Mouse (Mus musculus) ES-E14 (cell line): ENCODE data around the gene Pik3r6. TPM values are rescaled to one million over a fixed set of nuclear protein-coding genes. Genes with fewer than 3 reads are reported as not detected.

Source experiments
- DNase-seq: peaks from one replicate; pipeline ENCODE4 v3.0.0-alpha.2; 2013; ENCODE audit warnings: low read depth, low spot score
- H3K27ac ChIP-seq: 2 replicates; pipeline ENCODE4 v1.5.1; 2012; ENCODE audit warnings: low read depth, mild to moderate bottlenecking, low read length, moderate library complexity, mixed read lengths; ENCODE audit not compliant: poor library complexity, insufficient read depth, severe bottlenecking
- H3K36me3 ChIP-seq: 2 replicates; pipeline ENCODE4 v1.6.1; 2012; ENCODE audit warnings: mild to moderate bottlenecking, low read length, moderate library complexity, mixed read lengths; ENCODE audit not compliant: control insufficient read depth, poor library complexity, insufficient read depth, severe bottlenecking
- H3K4me1 ChIP-seq, 2 experiments: fragments of 150-350 bp in 1 of 2; sonication (generic) in 1 of 2; 2 replicates each; pipeline ENCODE4 v1.6.1; 2012; ENCODE audit warnings: low read length in 2 of 2, mild to moderate bottlenecking in 1 of 2, mixed read lengths in 1 of 2; ENCODE audit not compliant: control insufficient read depth in 2 of 2, insufficient read depth in 2 of 2, poor library complexity in 1 of 2
- H3K4me3 ChIP-seq, 2 experiments: fragments of 150-350 bp in 1 of 2; sonication (generic) in 1 of 2; 2 replicates each; pipeline ENCODE4 v1.5.1; 2012; ENCODE audit warnings: low read length in 2 of 2, low read depth in 1 of 2, mild to moderate bottlenecking in 1 of 2, mixed read lengths in 1 of 2; ENCODE audit not compliant: insufficient read depth in 1 of 2, poor library complexity in 1 of 2, severe bottlenecking in 1 of 2
- H3K9ac ChIP-seq: 2 replicates; pipeline ENCODE4 v1.6.1; 2012; ENCODE audit warnings: low read depth, mild to moderate bottlenecking, low read length, mixed read lengths; ENCODE audit not compliant: poor library complexity, insufficient read depth, severe bottlenecking
- H3K9me3 ChIP-seq: fragments of 150-350 bp; sonication (generic); 2 replicates; pipeline ENCODE4 v1.6.1; 2012; ENCODE audit warnings: low read depth, mild to moderate bottlenecking, low read length; ENCODE audit not compliant: control insufficient read depth, insufficient read depth
- CHD2 ChIP-seq: IDR thresholded peaks from 2 replicates; pipeline ENCODE4 v1.6.1; 2014; ENCODE audit warnings: mild to moderate bottlenecking, low read depth, low read length, inconsistent platforms
- HCFC1 ChIP-seq: IDR thresholded peaks from 2 replicates; pipeline ENCODE4 v1.6.1; 2012; ENCODE audit warnings: low read length, inconsistent platforms, borderline replicate concordance; ENCODE audit not compliant: insufficient read depth
- MAFK ChIP-seq: IDR thresholded peaks from 2 replicates; pipeline ENCODE4 v1.6.1; 2014; ENCODE audit warnings: mild to moderate bottlenecking, low read depth, low read length, inconsistent platforms; ENCODE audit not compliant: insufficient read depth
- ZC3H11A ChIP-seq: IDR thresholded peaks from 2 replicates; pipeline ENCODE4 v1.6.1; 2012; ENCODE audit warnings: low read depth, mild to moderate bottlenecking, inconsistent platforms, low read length, borderline replicate concordance
- ZNF384 ChIP-seq: IDR thresholded peaks from 2 replicates; pipeline ENCODE4 v1.6.1; 2012; ENCODE audit warnings: low read depth, low read length, inconsistent platforms
- in situ Hi-C, 2 experiments: fragments of 600-800 bp; cut with MboI; formaldehyde crosslinking; loops; one replicate each; pipeline ENCODE4 v1.15.1; 2025; ENCODE audit warnings: low sequenced_read_pairs in 2 of 2, inconsistent platforms in 1 of 2; ENCODE audit not compliant: unreplicated experiment in 2 of 2
- total RNA-seq: library from RNA; depleted of rRNA; stranded (reverse); fragments of 300-350 nt; gene quantifications from 2 replicates; pipeline ENCODE4 v1.2.3, GENCODE M21; 2012

Pik3r6 gene
- total RNA-seq, 1 experiment: 0.40 TPM

DNA sequence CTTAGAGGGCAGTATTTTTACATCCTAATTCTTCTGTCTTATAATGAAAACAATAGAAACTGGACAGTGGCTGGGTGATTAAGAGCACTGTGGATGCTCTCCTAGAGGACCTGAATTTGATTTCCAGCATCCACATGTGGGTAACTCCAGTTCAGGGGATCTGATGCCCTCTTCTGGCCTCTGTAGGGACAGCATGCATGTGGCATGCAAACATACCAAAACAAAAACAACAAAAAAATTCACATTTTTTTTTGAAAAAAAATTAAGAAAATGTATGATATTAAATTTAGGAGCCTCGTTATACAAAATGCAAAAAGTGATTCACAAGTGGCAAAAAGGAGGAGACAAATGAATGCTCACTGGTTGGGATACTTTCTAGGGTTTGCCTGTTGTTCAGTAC lies 56.7 kb downstream of the Pik3r6 start:
- Histone ChIP-seq H3K9me3 (no peaks in the 10 kb centered on the region), H3K4me3 (no peak overlapping the region), H3K9ac (no peak overlapping the region), H3K36me3 (no peaks in the 10 kb centered on the region), H3K4me1 (peaks cover 0 to 5% of the 10 kb centered on the region in 2 experiments; a peak in 1 of 4 replicates), H3K27ac (no peak overlapping the region)
- DNase-seq: no peak
- in situ Hi-C loops: no loop called here
- no peak for TF ChIP-seq CHD2
- TF ChIP-seq ZNF384: no peak
- no peak for TF ChIP-seq MAFK
- no peak for TF ChIP-seq HCFC1
- TF ChIP-seq ZC3H11A: peak; percentile 28; the same call in 1 of the 2 replicates

- Histone ChIP-seq H3K36me3 (no peaks in the 10 kb centered on the region), H3K27ac (no peak overlapping the region), H3K9me3 (no peaks in the 10 kb centered on the region), H3K9ac (no peak overlapping the region), H3K4me3 (no peak overlapping the region), H3K4me1 (0 out of 4 replicates have a peak, but pooled peaks cover 0 to 1% of the 10 kb centered on the region in 2 experiments)
- TF ChIP-seq MAFK: no peak
- TF ChIP-seq HCFC1: no peak
- TF ChIP-seq ZC3H11A: no peak
- TF ChIP-seq CHD2: no peak
- DNase-seq: no peak
- in situ Hi-C loops: no loop called here
Measured at GRCm38 (mm10) chr11:68561957-68562950, 59.4 kb downstream of the Pik3r6 start.

- no peak overlapping the region for H3K4me3 ChIP-seq
- in situ Hi-C loops: no loop called here
- H3K9ac ChIP-seq: no peak overlapping the region
- no peak overlapping the region for H3K27ac ChIP-seq
- no peak for DNase-seq
- H3K9me3 ChIP-seq: no peaks in the 10 kb centered on the region
- no peaks in the 10 kb centered on the region for H3K36me3 ChIP-seq
- 0 out of 4 replicates have a peak, but pooled peaks cover 0 to 1% of the 10 kb centered on the region in 2 experiments for H3K4me1 ChIP-seq
- TF ChIP-seq MAFK (no peak), CHD2 (no peak), ZNF384 (no peak), ZC3H11A (no peak), HCFC1 (no peak)
Measured at GRCm38 (mm10) chr11:68564356-68565031, 61.7 kb downstream of the Pik3r6 start.

- 0 out of 4 replicates have a peak, but pooled peaks cover 0 to 1% of the 10 kb centered on the region in 2 experiments for H3K4me1 ChIP-seq
- in situ Hi-C loops: no loop called here
- H3K27ac ChIP-seq: no peak overlapping the region
- H3K36me3 ChIP-seq: no peaks in the 10 kb centered on the region
- TF ChIP-seq ZNF384: no peak
- no peak for TF ChIP-seq MAFK
- no peak for TF ChIP-seq HCFC1
- TF ChIP-seq CHD2: no peak
- no peak for TF ChIP-seq ZC3H11A
- H3K9me3 ChIP-seq: no peaks in the 10 kb centered on the region
- H3K4me3 ChIP-seq: no peak overlapping the region
- no peak overlapping the region for H3K9ac ChIP-seq
- DNase-seq: no peak
Measured at GRCm38 (mm10) chr11:68565032-68565429, 62.2 kb downstream of the Pik3r6 start.
